Mouse (Mus musculus) embryonic facial prominence, embryonic 15.5 days (tissue): ENCODE data around the gene Mcpt9. TPM values are rescaled to one million over a fixed set of nuclear protein-coding genes. Genes with fewer than 3 reads are reported as not detected.

Source experiments
- polyA plus RNA-seq: library from polyadenylated mRNA; unstranded; fragments of >200 nt; fragmentation: Nextera tagmentation; extraction: Ambion mirVana; gene quantifications from 2 replicates; pipeline ENCODE4 v1.2.1, GENCODE M21; 2015

Mcpt9 gene
- polyA plus RNA-seq, 1 experiment from 2014 or later: not detected

Other genes starting within 250 kb of the Mcpt9 start
- 17.4 and 22.2 TPM in 2 replicates for gene Adcy4, start 246.4 kb downstream of the Mcpt9 start, polyA plus RNA-seq
- 34.5 and 41.3 TPM in 2 replicates for gene Ripk3, start 241.6 kb downstream of the Mcpt9 start, polyA plus RNA-seq
- 106 and 115 TPM in 2 replicates for gene Nfatc4, start 207.4 kb downstream of the Mcpt9 start, polyA plus RNA-seq
- gene Nynrin, start 176.5 kb downstream of the Mcpt9 start, polyA plus RNA-seq: 20.8 and 25.0 TPM in 2 replicates
- 0.33 and 0.35 TPM in 2 replicates for gene Cbln3, start 146.1 kb downstream of the Mcpt9 start, polyA plus RNA-seq
- gene Khnyn, start 145.5 kb downstream of the Mcpt9 start, polyA plus RNA-seq: 18.8 and 19.9 TPM in 2 replicates
- gene Sdr39u1, start 130.2 kb downstream of the Mcpt9 start, polyA plus RNA-seq: 73.9 and 79.1 TPM in 2 replicates
- 320 and 374 TPM in 2 replicates for gene Cma1, start 85.8 kb downstream of the Mcpt9 start, polyA plus RNA-seq
- gene Cma2, start 79.5 kb downstream of the Mcpt9 start, polyA plus RNA-seq: 0.67 and 0.88 TPM in 2 replicates
- gene Mcpt1, start 12.5 kb downstream of the Mcpt9 start, polyA plus RNA-seq: 0.38 and 0.65 TPM in 2 replicates
- 3.2 and 3.6 TPM in 2 replicates for gene Mcpt2, start 11.5 kb upstream of the Mcpt9 start, polyA plus RNA-seq
- 25.7 and 32.1 TPM in 2 replicates for gene Mcpt4, start 31.8 kb upstream of the Mcpt9 start, polyA plus RNA-seq
- 1.5 and 2.2 TPM in 2 replicates for gene Mcpt8, start 54.8 kb upstream of the Mcpt9 start, polyA plus RNA-seq
- 0.28 and 0.67 TPM in 2 replicates for gene Ctsg, start 72.1 kb upstream of the Mcpt9 start, polyA plus RNA-seq
- not detected in 2 replicates for gene Gzme, start 90.1 kb upstream of the Mcpt9 start, polyA plus RNA-seq
- gene Gzmd, start 102.1 kb upstream of the Mcpt9 start, polyA plus RNA-seq: not detected in 2 replicates
- not detected in 2 replicates for gene Gzmg, start 129.1 kb upstream of the Mcpt9 start, polyA plus RNA-seq
- not detected in 2 replicates for gene Gzmn, start 144.1 kb upstream of the Mcpt9 start, polyA plus RNA-seq
- not detected in 2 replicates for gene Gzmf, start 180.9 kb upstream of the Mcpt9 start, polyA plus RNA-seq
- gene Gzmc, start 204.2 kb upstream of the Mcpt9 start, polyA plus RNA-seq: 0.25 and 0.31 TPM in 2 replicates
- 0.46 and 0.67 TPM in 2 replicates for gene Gzmb, start 231.8 kb upstream of the Mcpt9 start, polyA plus RNA-seq